Mouse (Mus musculus) duodenum, adult 2 months (tissue): ENCODE results near the gene Hsh2d. TPM values are rescaled to one million over a fixed set of nuclear protein-coding genes. Genes with fewer than 3 reads are reported as not detected.

Source experiments
- polyA plus RNA-seq: library from polyadenylated mRNA; depleted of rRNA; stranded (reverse); fragments of >200 nt; gene quantifications from 2 replicates; pipeline ENCODE4 v1.2.3, GENCODE M21; 2012; ENCODE audit warnings: low replicate concordance; rRNA removed

Hsh2d gene
- polyA plus RNA-seq = 3.3 and 3.4 TPM in 2 replicates

DNA sequence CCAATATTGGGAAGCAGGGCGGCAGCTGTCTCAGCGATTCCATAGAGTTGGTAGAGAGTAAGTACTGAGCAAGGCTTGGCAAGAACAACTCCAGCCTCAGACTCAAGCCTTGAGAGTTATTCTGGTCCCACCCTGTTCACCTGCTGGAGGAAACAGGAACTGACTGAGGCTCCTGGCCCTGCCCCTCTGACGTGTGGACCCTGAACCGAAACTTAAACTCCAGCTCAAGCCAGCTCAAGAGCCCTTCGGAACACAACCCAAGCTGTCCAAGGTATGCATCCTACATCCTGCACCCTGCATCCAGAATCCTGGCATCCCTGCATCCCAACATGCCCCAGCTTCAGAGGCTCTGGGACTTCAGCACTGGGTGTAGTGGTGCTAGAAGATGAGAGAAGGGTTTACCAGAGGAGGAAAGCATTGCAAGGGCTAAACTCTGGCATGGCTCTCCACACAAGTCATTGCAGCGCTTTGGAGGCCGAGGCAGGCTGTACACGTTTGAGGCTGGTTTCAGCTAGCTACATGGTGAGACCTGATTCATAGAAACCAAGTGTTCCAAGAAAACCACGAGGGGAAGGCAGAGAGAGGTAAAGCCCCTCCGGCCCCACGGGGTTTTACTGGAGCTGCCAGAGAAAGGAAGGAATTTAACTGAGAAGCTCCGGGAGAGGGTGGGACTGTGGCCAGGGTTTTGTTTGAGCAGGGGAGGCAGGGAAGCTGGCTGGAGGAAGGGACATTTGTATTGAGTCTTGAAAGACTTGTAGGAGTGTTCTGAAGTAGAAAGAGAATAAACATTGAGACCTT is at the start of gene Hsh2d:
TSS of gene Hsh2d (plus strand) at position 222 of the 798 bp plus-strand sequence.

GRCm38 (mm10) chr8:72160707-72161697 is 28.4 kb upstream of the Hsh2d start, which contains the start of gene Rab8a:
Gene Rab8a, plus strand, starts transcription at chr8:72161200.

DNA sequence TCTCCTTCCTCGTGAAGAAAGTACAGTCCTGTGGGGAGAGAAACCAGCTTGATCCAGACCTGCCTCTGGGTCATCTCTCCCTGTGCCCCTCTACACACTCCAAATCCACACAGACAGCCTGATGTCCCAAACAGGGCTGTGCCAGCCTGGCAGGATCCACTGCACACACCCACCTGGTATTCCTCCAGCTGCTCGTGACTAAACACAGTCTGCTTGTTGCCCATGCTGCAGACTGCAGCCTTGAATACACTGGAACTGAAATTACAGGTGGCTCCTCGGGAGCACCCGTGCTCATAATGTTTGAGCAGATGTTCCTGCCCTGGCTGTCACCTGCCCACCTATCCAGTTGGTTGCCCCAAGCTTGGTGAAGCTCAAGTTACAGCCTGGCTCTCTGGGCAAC is 23.3 kb downstream of the Hsh2d start, which contains the start of gene Cib3:
TSS of gene Cib3 (minus strand) at position 87 of the 400 bp plus-strand sequence.

GRCm38 (mm10) chr8:72213536-72213935 is 24.1 kb downstream of the Hsh2d start, which contains the start of gene Gm11034:
Gene Gm11034, minus strand, starts transcription at chr8:72213636.

GRCm38 (mm10) chr8:72219541-72220363 is 30.3 kb downstream of the Hsh2d start, which contains the start of gene Fam32a:
Gene Fam32a, plus strand, starts transcription at chr8:72219730.

GRCm38 (mm10) chr8:72239499-72240402 is 50.3 kb downstream of the Hsh2d start, which contains the start of gene Ap1m1:
Gene Ap1m1, plus strand, starts transcription at chr8:72240018.

Other genes starting within 250 kb of the Hsh2d start
- 1.2 and 1.4 TPM in 2 replicates for gene Zfp961, start 238.6 kb upstream of the Hsh2d start, polyA plus RNA-seq
- gene Cyp4f18, start 180.0 kb upstream of the Hsh2d start, polyA plus RNA-seq = 7.6 and 16.6 TPM in 2 replicates
- not detected in 2 replicates for gene Olfr372, start 148.4 kb upstream of the Hsh2d start, polyA plus RNA-seq
- not detected in 2 replicates for gene Olfr373, start 106.5 kb upstream of the Hsh2d start, polyA plus RNA-seq
- not detected in 2 replicates for gene Olfr374, start 82.6 kb upstream of the Hsh2d start, polyA plus RNA-seq
- gene Tpm4, start 54.7 kb upstream of the Hsh2d start, polyA plus RNA-seq = 13.1 and 18.1 TPM in 2 replicates
- 39.6 and 59.2 TPM in 2 replicates for gene Rab8a, start 28.4 kb upstream of the Hsh2d start, polyA plus RNA-seq
- 0.27 TPM in 1 of 2 replicates, not detected in the other for gene Cib3, start 23.2 kb downstream of the Hsh2d start, polyA plus RNA-seq
- gene Gm11034, start 24.0 kb downstream of the Hsh2d start, polyA plus RNA-seq = not detected in 2 replicates
- gene Fam32a, start 30.1 kb downstream of the Hsh2d start, polyA plus RNA-seq = 17.5 and 26.9 TPM in 2 replicates
- 35.4 and 46.7 TPM in 2 replicates for gene Ap1m1, start 50.4 kb downstream of the Hsh2d start, polyA plus RNA-seq
- not detected in 2 replicates for gene Gm10282, start 115.6 kb downstream of the Hsh2d start, polyA plus RNA-seq
- gene Klf2, start 129.4 kb downstream of the Hsh2d start, polyA plus RNA-seq = 15.6 and 42.1 TPM in 2 replicates
- 17.3 and 17.9 TPM in 2 replicates for gene Eps15l1, start 231.8 kb downstream of the Hsh2d start, polyA plus RNA-seq